Mouse (Mus musculus) adipose tissue, adult 10 weeks (tissue): ENCODE measurements around the gene Adgrv1. TPM values are rescaled to one million over a fixed set of nuclear protein-coding genes. Genes with fewer than 3 reads are reported as not detected.

Source experiments
- polyA plus RNA-seq: library from polyadenylated mRNA; stranded (reverse); fragments of 350-450 nt; fragmentation: Illumina TruSeq; extraction: RNeasy Lipid Tissue Mini Kit (QIAGEN cat#74804); gene quantifications from one replicate; pipeline ENCODE4 v1.2.3, GENCODE M21; 2014; ENCODE audit warnings: low read depth, low replicate concordance

The Adgrv1 gene
- 0.32 TPM for polyA plus RNA-seq

GRCm38 (mm10) chr13:81632720-81633415 is at the start of gene Adgrv1:
TSS of gene Adgrv1 (minus strand) at chr13:81633154.

GRCm38 (mm10) chr13:81657351-81658052 is 24.5 kb upstream of the Adgrv1 start, which contains the start of gene Lysmd3:
TSS of gene Lysmd3 (plus strand) at chr13:81657663.

Other genes with a start within 250 kb of the Adgrv1 start
- 13.9 TPM for gene Lysmd3, start 24.5 kb upstream of the Adgrv1 start, polyA plus RNA-seq
- 7.2 TPM for gene Polr3g, start 77.9 kb upstream of the Adgrv1 start, polyA plus RNA-seq
- 6.9 TPM for gene Mblac2, start 78.2 kb upstream of the Adgrv1 start, polyA plus RNA-seq
- gene Cetn3, start 149.9 kb upstream of the Adgrv1 start, polyA plus RNA-seq = 78.6 TPM